ENCODE assay signal across 27 mouse cellular contexts in the genomic region with DNA sequence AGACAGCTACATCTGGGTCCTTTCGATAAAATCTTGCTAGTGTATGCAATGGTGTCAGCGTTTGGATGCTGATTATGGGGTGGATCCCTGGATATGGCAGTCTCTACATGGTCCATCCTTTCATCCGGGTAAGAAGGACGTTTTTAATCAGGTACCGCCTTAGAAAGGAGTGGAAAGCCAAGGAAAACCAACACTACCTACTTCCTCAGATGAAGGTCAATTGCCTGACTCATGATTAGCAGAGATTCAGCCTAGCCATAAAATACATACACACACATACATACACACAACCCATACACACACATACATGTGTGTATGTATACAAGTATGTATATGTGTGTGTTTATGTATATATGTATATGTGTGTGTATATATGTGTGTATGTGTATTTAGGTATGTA.
DNase-seq lines count a peak whose midpoint lies in the region; ATAC-seq and TF ChIP-seq lines count a peak whose summit lies in the region.
"Had no signal": no experiment of that assay in that cellular context is flagged by ENCODE, and none has a peak within 500 bp of the region (broad histone marks: within the 10 kb centered on the region; RNA-seq: fewer than 3 reads in every experiment).

No protein-coding gene starts in this region.

- no peaks in the 10 kb centered on the region for H3K27me3 ChIP-seq in neural tube, embryonic 13.5 days
- no peaks in the 10 kb centered on the region for H3K27me3 ChIP-seq in neural tube, embryonic 15.5 days (replicated peaks)
- H3K27me3 ChIP-seq in lung, postnatal 0 days (replicated peaks; ENCODE audit: insufficient read depth, low read length) = no peaks in the 10 kb centered on the region
- H3K27me3 ChIP-seq: forebrain, embryonic 15.5 days; heart, embryonic 15.5 days; limb, embryonic 15.5 days; liver, embryonic 15.5 days; lung, embryonic 15.5 days; midbrain, embryonic 12.5 days; neural tube, embryonic 12.5 days had no signal

- H3K9ac ChIP-seq in neural tube, embryonic 13.5 days = no peak overlapping the region
- no peak overlapping the region for H3K9ac ChIP-seq in neural tube, embryonic 15.5 days (replicated peaks)
- H3K9ac ChIP-seq in lung, postnatal 0 days (replicated peaks; ENCODE audit: low read depth) = no peak overlapping the region
- H3K9ac ChIP-seq: embryonic facial prominence, embryonic 13.5 days; forebrain, embryonic 15.5 days; heart, embryonic 15.5 days; limb, embryonic 15.5 days; liver, embryonic 15.5 days; lung, embryonic 15.5 days; midbrain, embryonic 12.5 days; neural tube, embryonic 12.5 days had no signal

- TF ChIP-seq EP300 in lung, postnatal 0 days (IDR thresholded peaks at IDR 0.05) = no peak

- no peak overlapping the region for H3K4me3 ChIP-seq in neural tube, embryonic 13.5 days
- H3K4me3 ChIP-seq in neural tube, embryonic 15.5 days (replicated peaks) = no peak overlapping the region
- H3K4me3 ChIP-seq in lung, postnatal 0 days (ENCODE audit: low read depth, low read length) = no peak overlapping the region
- H3K4me3 ChIP-seq: embryonic facial prominence, embryonic 13.5 days; forebrain, embryonic 10.5 days; forebrain, embryonic 15.5 days; heart, embryonic 15.5 days; limb, embryonic 10.5 days; limb, embryonic 15.5 days; liver, embryonic 15.5 days; lung, embryonic 15.5 days; midbrain, embryonic 12.5 days; myocyte; neural tube, embryonic 12.5 days had no signal

- peak; percentile 47; the same call in 1 of the 2 replicates for ATAC-seq in neural tube, embryonic 13.5 days (ENCODE audit: low read depth)
- ATAC-seq in neural tube, embryonic 15.5 days (ENCODE audit: low FRiP score) = no peak
- no peak for ATAC-seq in lung, postnatal 0 days
- ATAC-seq: CD4-positive, CD25-positive, alpha-beta regulatory T cell, adult 4 months; intestine, postnatal 0 days had no signal

- WGBS in neural tube, embryonic 13.5 days = 73% methylated on average over 5 of the region's 5 CpGs
- 82% methylated on average over 5 of the region's 5 CpGs for WGBS in neural tube, embryonic 15.5 days
- WGBS in lung, postnatal 0 days = 89% methylated on average over 3 of the region's 5 CpGs

- DNase-seq in MN1 (ENCODE audit: low spot score) (peak; percentile 33), adipocyte (ENCODE audit: low spot score) (peak; percentile 11), liver (no peak)
- no peak for DNase-seq in lung, postnatal 0 days (ENCODE audit: low spot score)
- no peak for DNase-seq in kidney, postnatal 14 days
- DNase-seq: cerebellum, adult 11-12 months; cerebellum, adult 9-11 months; layer of hippocampus, adult 9-11 months; lung, postnatal 36 days; thymus, adult 18-20 months; thymus, postnatal 25 days had no signal

- no peaks in the 10 kb centered on the region for H3K9me3 ChIP-seq in neural tube, embryonic 13.5 days
- no peaks in the 10 kb centered on the region for H3K9me3 ChIP-seq in neural tube, embryonic 15.5 days (replicated peaks)
- no peaks in the 10 kb centered on the region for H3K9me3 ChIP-seq in lung, postnatal 0 days (ENCODE audit: low read length)
- H3K9me3 ChIP-seq: embryonic facial prominence, embryonic 13.5 days; forebrain, embryonic 10.5 days; forebrain, embryonic 15.5 days; heart, embryonic 15.5 days; limb, embryonic 10.5 days; limb, embryonic 15.5 days; liver, embryonic 15.5 days; lung, embryonic 15.5 days; midbrain, embryonic 12.5 days; neural tube, embryonic 12.5 days had no signal

- H3K36me3 ChIP-seq in neural tube, embryonic 13.5 days = no peaks in the 10 kb centered on the region
- H3K36me3 ChIP-seq in neural tube, embryonic 15.5 days = no peaks in the 10 kb centered on the region
- H3K36me3 ChIP-seq in lung, postnatal 0 days (ENCODE audit: insufficient read depth, low read length) = no peaks in the 10 kb centered on the region
- H3K36me3 ChIP-seq: embryonic facial prominence, embryonic 13.5 days; forebrain, embryonic 10.5 days; forebrain, embryonic 15.5 days; heart, embryonic 15.5 days; limb, embryonic 10.5 days; limb, embryonic 15.5 days; liver, embryonic 15.5 days; lung, embryonic 15.5 days; midbrain, embryonic 12.5 days; neural tube, embryonic 12.5 days had no signal

- H3K4me1 ChIP-seq in neural tube, embryonic 13.5 days (replicated peaks) = no peaks in the 10 kb centered on the region
- no peaks in the 10 kb centered on the region for H3K4me1 ChIP-seq in neural tube, embryonic 15.5 days
- H3K4me1 ChIP-seq in lung, postnatal 0 days (ENCODE audit: insufficient read depth, low read depth, low read length) = no peaks in the 10 kb centered on the region
- H3K4me1 ChIP-seq: embryonic facial prominence, embryonic 13.5 days; forebrain, embryonic 10.5 days; forebrain, embryonic 15.5 days; heart, embryonic 15.5 days; limb, embryonic 10.5 days; limb, embryonic 15.5 days; liver, embryonic 15.5 days; lung, embryonic 15.5 days; midbrain, embryonic 12.5 days; neural tube, embryonic 12.5 days had no signal

- no peak overlapping the region for H3K27ac ChIP-seq in neural tube, embryonic 13.5 days (replicated peaks)
- H3K27ac ChIP-seq in neural tube, embryonic 15.5 days (replicated peaks) = no peak overlapping the region
- no peak overlapping the region for H3K27ac ChIP-seq in lung, postnatal 0 days (ENCODE audit: low read length)
- H3K27ac ChIP-seq: embryonic facial prominence, embryonic 13.5 days; forebrain, embryonic 10.5 days; forebrain, embryonic 15.5 days; heart, embryonic 15.5 days; limb, embryonic 10.5 days; limb, embryonic 15.5 days; liver, embryonic 15.5 days; lung, embryonic 15.5 days; midbrain, embryonic 12.5 days; neural tube, embryonic 12.5 days; stomach, postnatal 0 days had no signal

- no peak overlapping the region for H3K4me2 ChIP-seq in neural tube, embryonic 13.5 days
- no peak overlapping the region for H3K4me2 ChIP-seq in neural tube, embryonic 15.5 days
- no peak overlapping the region for H3K4me2 ChIP-seq in lung, postnatal 0 days (replicated peaks; ENCODE audit: low read depth, low read length)
- H3K4me2 ChIP-seq: embryonic facial prominence, embryonic 13.5 days; forebrain, embryonic 15.5 days; heart, embryonic 15.5 days; limb, embryonic 15.5 days; liver, embryonic 15.5 days; lung, embryonic 15.5 days; midbrain, embryonic 12.5 days; neural tube, embryonic 12.5 days had no signal

- no peak for TF ChIP-seq CTCF in lung, postnatal 0 days (IDR thresholded peaks at IDR 0.05)

Comparison
In these comparisons a context has a peak if more than half of its experiments do, and no peak if none do; other contexts are left out.
1. DNase-seq: peak in MN1 (single experiment) and adipocyte (single experiment); none in liver (single experiment), lung, postnatal 0 days (single experiment) and kidney, postnatal 14 days (single experiment).